Mouse (Mus musculus): ENCODE data around the gene Ankrd35. TPM values are rescaled to one million over a fixed set of nuclear protein-coding genes. Genes with fewer than 3 reads are reported as not detected.

Ankrd35 gene
- polyA plus RNA-seq, 1 experiment from 2014 or later, result 1.3 TPM

- Histone ChIP-seq H3K27me3 (ENCODE audit: insufficient read depth, low read length) (no peaks in the 10 kb centered on the region), H3K27ac (no peak within 1 kb of the TSS), H3K4me3 (replicated peaks; ENCODE audit: low read depth, low read length) (peak within 1 kb of the TSS; percentile 43), H3K9me3 (replicated peaks; ENCODE audit: low read length) (no peaks in the 10 kb centered on the region), H3K36me3 (ENCODE audit: insufficient read depth, low read length) (peaks cover 40% of the 10 kb centered on the region), H3K4me2 (ENCODE audit: low read length) (peak within 1 kb of the TSS; percentile 91), H3K4me1 (replicated peaks; ENCODE audit: insufficient read depth, low read length) (no peaks in the 10 kb centered on the region), H3K9ac (ENCODE audit: low read depth, low read length) (peak within 1 kb of the TSS; percentile 63)
- peak; percentile 86 for DNase-seq (ENCODE audit: low spot score)
- WGBS, result 4% methylated on average over 42 of the region's 42 CpGs
- peak; percentile 79 for ATAC-seq (replicated peaks; ENCODE audit: low FRiP score, low read depth)
- peak; percentile 98 for TF ChIP-seq CTCF (IDR thresholded peaks at IDR 0.05; ENCODE audit: low read depth)
These were observed 38.2 kb downstream of the Ankrd35 start, which contains the start of gene Nudt17 for GRCm38 (mm10) chr3:96707903-96708683. Nudt17 (minus strand) TSS chr3:96708562.

DNA sequence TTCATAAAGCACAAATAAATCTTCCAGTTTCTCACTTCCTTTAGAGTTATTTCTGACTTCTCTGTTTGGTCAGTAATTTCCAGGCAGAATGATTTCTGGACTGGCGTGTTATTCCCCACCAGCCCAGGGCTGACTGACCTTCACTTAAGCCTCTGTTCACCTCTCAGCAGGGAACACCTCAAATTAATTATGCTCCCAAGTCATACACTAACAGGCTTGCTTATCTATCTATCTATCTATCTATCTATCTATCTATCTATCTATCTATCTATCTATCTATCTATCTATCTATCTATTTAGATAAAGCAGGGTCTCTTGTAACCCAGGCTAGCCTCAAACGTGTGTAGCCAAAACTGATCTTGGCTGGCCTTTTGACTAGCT lies 38.7 kb downstream of the Ankrd35 start:
- Histone ChIP-seq H3K9me3 (replicated peaks; ENCODE audit: low read length) (no peaks in the 10 kb centered on the region), H3K9ac (ENCODE audit: low read depth, low read length) (no peak overlapping the region), H3K4me2 (ENCODE audit: low read length) (peak overlapping the region; percentile 91), H3K4me1 (replicated peaks; ENCODE audit: insufficient read depth, low read length) (no peaks in the 10 kb centered on the region), H3K36me3 (ENCODE audit: insufficient read depth, low read length) (peaks cover 40% of the 10 kb centered on the region), H3K4me3 (replicated peaks; ENCODE audit: low read depth, low read length) (no peak overlapping the region), H3K27ac (no peak overlapping the region), H3K27me3 (ENCODE audit: insufficient read depth, low read length) (no peaks in the 10 kb centered on the region)
- WGBS, result 62% methylated on average over 2 of the region's 2 CpGs
- no peak for TF ChIP-seq CTCF (IDR thresholded peaks at IDR 0.05; ENCODE audit: low read depth)
- no peak for ATAC-seq (replicated peaks; ENCODE audit: low FRiP score, low read depth)
- DNase-seq (ENCODE audit: low spot score), result no peak

GRCm38 (mm10) chr3:96714286-96714685 lies 44.4 kb downstream of the Ankrd35 start:
- peaks cover 45% of the 10 kb centered on the region for H3K36me3 ChIP-seq (ENCODE audit: insufficient read depth, low read length)
- ATAC-seq (replicated peaks; ENCODE audit: low FRiP score, low read depth), result no peak
- no peak overlapping the region for H3K9ac ChIP-seq (ENCODE audit: low read depth, low read length)

DNA sequence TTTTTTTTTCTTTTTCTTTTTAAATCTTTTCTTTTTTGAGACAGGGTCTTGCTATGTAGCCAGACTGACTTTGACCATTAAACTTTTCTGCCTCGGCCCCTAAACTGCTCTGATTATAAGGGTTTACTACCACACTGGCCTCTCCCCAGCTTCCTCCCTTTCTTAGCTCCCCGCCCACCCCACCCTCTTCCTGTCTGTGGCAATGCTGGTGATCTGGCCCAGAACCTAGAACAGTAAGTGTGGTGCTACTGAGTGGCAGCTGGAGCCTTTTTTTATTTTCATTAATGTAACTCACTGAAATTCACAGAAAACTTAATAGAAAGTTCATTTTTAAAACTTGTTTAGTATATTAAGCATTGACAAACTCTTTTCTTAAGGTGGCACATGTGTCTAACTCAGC lies 45.9 kb downstream of the Ankrd35 start:
- H3K27ac ChIP-seq, result no peak overlapping the region
- no peaks in the 10 kb centered on the region for H3K27me3 ChIP-seq (ENCODE audit: insufficient read depth, low read length)
- H3K4me2 ChIP-seq (ENCODE audit: low read length), result no peak overlapping the region
- no peaks in the 10 kb centered on the region for H3K4me1 ChIP-seq (replicated peaks; ENCODE audit: insufficient read depth, low read length)
- ATAC-seq (replicated peaks; ENCODE audit: low FRiP score, low read depth) (no peak), DNase-seq (ENCODE audit: low spot score) (no peak)
- TF ChIP-seq CTCF (IDR thresholded peaks at IDR 0.05; ENCODE audit: low read depth), result no peak
- no peaks in the 10 kb centered on the region for H3K9me3 ChIP-seq (replicated peaks; ENCODE audit: low read length)
- peaks cover 46% of the 10 kb centered on the region for H3K36me3 ChIP-seq (ENCODE audit: insufficient read depth, low read length)
- no peak overlapping the region for H3K4me3 ChIP-seq (replicated peaks; ENCODE audit: low read depth, low read length)
- 43% methylated on average over 2 of the region's 2 CpGs for WGBS
- H3K9ac ChIP-seq (ENCODE audit: low read depth, low read length), result no peak overlapping the region

More at GRCm38 (mm10) chr3:96714286-96714685, 44.4 kb downstream of the Ankrd35 start:
- no peak for TF ChIP-seq CTCF (IDR thresholded peaks at IDR 0.05; ENCODE audit: low read depth)
- Histone ChIP-seq H3K9me3 (replicated peaks; ENCODE audit: low read length) (no peaks in the 10 kb centered on the region), H3K27ac (no peak overlapping the region), H3K27me3 (ENCODE audit: insufficient read depth, low read length) (no peaks in the 10 kb centered on the region), H3K4me2 (ENCODE audit: low read length) (no peak overlapping the region), H3K4me1 (replicated peaks; ENCODE audit: insufficient read depth, low read length) (no peaks in the 10 kb centered on the region), H3K4me3 (replicated peaks; ENCODE audit: low read depth, low read length) (no peak overlapping the region)
- no peak for DNase-seq (ENCODE audit: low spot score)
- WGBS, result 90% methylated on average over 5 of the region's 5 CpGs

DNA sequence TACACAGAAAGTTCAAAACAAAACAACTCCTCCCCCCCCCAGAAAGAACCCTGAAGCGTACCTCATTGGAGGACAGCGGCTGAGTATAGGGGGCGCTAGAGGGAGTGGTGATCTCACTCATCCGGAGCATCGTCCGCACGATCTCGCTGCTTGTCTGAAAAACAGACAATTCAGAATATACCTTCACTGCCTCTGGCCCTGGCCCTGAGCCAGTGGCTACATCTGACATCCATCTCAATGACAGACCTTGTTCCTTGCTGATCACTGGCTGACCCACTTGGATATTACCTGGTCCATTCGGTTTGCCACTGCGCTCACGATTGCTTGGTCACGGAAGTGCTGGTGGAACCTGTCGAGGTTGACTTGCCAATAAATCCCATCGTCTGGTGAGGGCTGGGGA lies 49.2 kb downstream of the Ankrd35 start:
- ATAC-seq (replicated peaks; ENCODE audit: low FRiP score, low read depth), result peak; percentile 45; the same call in 1 of the 2 replicates
- 37% methylated on average over 14 of the region's 14 CpGs for WGBS
- Histone ChIP-seq H3K4me3 (replicated peaks; ENCODE audit: low read depth, low read length) (no peak overlapping the region), H3K27me3 (ENCODE audit: insufficient read depth, low read length) (no peaks in the 10 kb centered on the region), H3K4me2 (ENCODE audit: low read length) (peak overlapping the region; percentile 23; the same call in 1 of the 2 replicates), H3K4me1 (replicated peaks; ENCODE audit: insufficient read depth, low read length) (no peaks in the 10 kb centered on the region), H3K9me3 (replicated peaks; ENCODE audit: low read length) (no peaks in the 10 kb centered on the region), H3K27ac (no peak overlapping the region), H3K9ac (ENCODE audit: low read depth, low read length) (no peak overlapping the region), H3K36me3 (ENCODE audit: insufficient read depth, low read length) (peaks cover 35% of the 10 kb centered on the region; the same call in 1 of the 2 replicates)
- DNase-seq (ENCODE audit: low spot score), result peak; percentile 64
- peak; percentile 68 for TF ChIP-seq CTCF (IDR thresholded peaks at IDR 0.05; ENCODE audit: low read depth)

DNA sequence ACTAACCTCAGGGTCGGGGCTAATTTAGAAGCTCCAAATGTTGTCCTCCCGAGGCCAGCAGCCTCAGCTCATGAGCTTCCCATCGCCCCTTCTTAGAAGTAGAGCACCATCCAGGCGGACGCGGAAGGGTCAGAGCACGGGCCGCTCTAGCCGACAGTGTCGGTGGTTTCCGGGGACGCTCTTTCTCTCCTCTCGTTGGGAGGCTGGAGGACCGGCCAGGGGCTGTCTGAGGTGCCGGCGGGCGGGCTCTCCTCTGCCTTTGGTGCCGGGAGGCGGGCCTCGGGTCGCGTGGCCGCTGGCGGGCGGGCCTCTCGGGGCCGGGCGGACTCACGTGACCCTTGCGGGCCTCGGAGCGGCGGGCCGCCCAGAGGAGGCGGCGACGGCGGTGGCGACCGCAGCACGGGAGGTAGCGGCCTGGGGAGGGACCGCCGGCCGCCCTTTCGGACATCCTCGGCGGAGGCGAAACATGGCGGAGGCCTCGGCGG lies 57.5 kb downstream of the Ankrd35 start, which contains the start of the genes Polr3c and Rnf115:
Gene Polr3c, minus strand, starts transcription at position 286 of the 485 bp plus-strand sequence.
Gene Rnf115, plus strand, starts transcription at position 322 of the 485 bp plus-strand sequence.
- Histone ChIP-seq H3K36me3 (ENCODE audit: insufficient read depth, low read length) (0 out of 2 replicates have a peak, but pooled peaks cover 9% of the 10 kb centered on the region), H3K9me3 (replicated peaks; ENCODE audit: low read length) (no peaks in the 10 kb centered on the region), H3K9ac (ENCODE audit: low read depth, low read length) (peak within 1 kb of the TSS; percentile 74), H3K4me3 (replicated peaks; ENCODE audit: low read depth, low read length) (peak within 1 kb of the TSS; percentile 76), H3K4me2 (ENCODE audit: low read length) (peak within 1 kb of the TSS; percentile 67), H3K4me1 (replicated peaks; ENCODE audit: insufficient read depth, low read length) (peaks cover 18% of the 10 kb centered on the region), H3K27ac (peak within 1 kb of the TSS; percentile 90), H3K27me3 (ENCODE audit: insufficient read depth, low read length) (no peaks in the 10 kb centered on the region)
- under 1% methylated on average over 52 of the region's 52 CpGs for WGBS
- ATAC-seq (replicated peaks; ENCODE audit: low FRiP score, low read depth) (peak; percentile 98), DNase-seq (ENCODE audit: low spot score) (peak; percentile 97)
- no peak for TF ChIP-seq CTCF (IDR thresholded peaks at IDR 0.05; ENCODE audit: low read depth)

Data from kidney, postnatal 0 days (tissue).